Mouse (Mus musculus): Measurements from ENCODE around the gene Pnmal1. TPM values are rescaled to one million over a fixed set of nuclear protein-coding genes. Genes with fewer than 3 reads are reported as not detected.

The Pnmal1 gene
- polyA plus RNA-seq, 1 experiment from 2014 or later, result 1.5 TPM

DNA sequence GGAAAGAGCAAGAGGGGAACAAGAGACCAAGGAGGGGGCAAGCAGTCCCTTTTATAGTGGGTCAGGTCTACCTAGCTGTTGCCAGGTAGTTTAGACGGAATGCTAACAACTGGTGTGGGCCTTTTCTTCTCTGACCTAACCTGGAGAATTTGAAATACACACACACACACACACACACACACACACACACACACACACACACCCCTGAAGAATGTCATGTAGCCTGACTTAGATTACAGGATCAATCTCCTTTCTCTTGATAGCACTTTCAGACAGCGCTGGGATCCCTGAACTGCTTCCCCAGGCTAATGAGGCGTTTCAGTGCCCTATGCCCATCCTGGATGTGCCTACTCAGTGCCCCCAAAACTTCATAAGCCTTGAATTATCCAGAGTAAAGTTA is 19.1 kb downstream of the Pnmal1 start:
- Histone ChIP-seq H3K36me3 (no peaks in the 10 kb centered on the region), H3K4me1 (peaks cover 36% of the 10 kb centered on the region), H3K9me3 (replicated peaks) (no peaks in the 10 kb centered on the region), H3K4me3 (no peak overlapping the region), H3K27ac (no peak overlapping the region), H3K27me3 (ENCODE audit: low read depth, poor library complexity, severe bottlenecking) (no peaks in the 10 kb centered on the region)
- 91% methylated on average over 3 of the region's 3 CpGs for WGBS
- no peak for DNase-seq (ENCODE audit: low spot score)

DNA sequence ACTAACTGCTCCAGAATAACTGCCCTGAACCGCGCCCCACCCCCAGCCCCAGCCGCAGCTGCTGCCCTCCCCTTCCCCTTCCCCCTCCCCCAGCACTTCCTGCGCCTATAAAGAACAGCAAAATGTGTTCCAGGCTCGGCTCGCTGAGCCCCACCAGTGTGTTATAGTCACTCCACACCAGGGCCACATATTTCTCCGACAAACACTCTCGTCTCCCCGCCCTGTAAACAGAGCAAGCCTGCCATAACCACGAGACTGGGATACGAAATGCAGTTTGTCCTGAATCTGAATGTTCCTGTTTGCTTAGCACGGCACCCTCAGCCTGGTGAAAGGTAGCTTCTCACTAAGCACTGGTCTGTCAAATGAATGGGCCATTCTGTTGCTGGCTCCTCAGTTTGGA is 20.9 kb downstream of the Pnmal1 start:
- H3K4me1 ChIP-seq, result peaks cover 44% of the 10 kb centered on the region
- 0 out of 2 replicates have a peak, but pooled peaks cover 3% of the 10 kb centered on the region for H3K36me3 ChIP-seq
- peak overlapping the region; percentile 42 for H3K4me3 ChIP-seq
- WGBS, result 4% methylated on average over 12 of the region's 12 CpGs
- peak; percentile 84 for DNase-seq (ENCODE audit: low spot score)
- H3K9me3 ChIP-seq (replicated peaks), result no peaks in the 10 kb centered on the region
- no peaks in the 10 kb centered on the region for H3K27me3 ChIP-seq (ENCODE audit: low read depth, poor library complexity, severe bottlenecking)
- peak overlapping the region; percentile 91 for H3K27ac ChIP-seq

DNA sequence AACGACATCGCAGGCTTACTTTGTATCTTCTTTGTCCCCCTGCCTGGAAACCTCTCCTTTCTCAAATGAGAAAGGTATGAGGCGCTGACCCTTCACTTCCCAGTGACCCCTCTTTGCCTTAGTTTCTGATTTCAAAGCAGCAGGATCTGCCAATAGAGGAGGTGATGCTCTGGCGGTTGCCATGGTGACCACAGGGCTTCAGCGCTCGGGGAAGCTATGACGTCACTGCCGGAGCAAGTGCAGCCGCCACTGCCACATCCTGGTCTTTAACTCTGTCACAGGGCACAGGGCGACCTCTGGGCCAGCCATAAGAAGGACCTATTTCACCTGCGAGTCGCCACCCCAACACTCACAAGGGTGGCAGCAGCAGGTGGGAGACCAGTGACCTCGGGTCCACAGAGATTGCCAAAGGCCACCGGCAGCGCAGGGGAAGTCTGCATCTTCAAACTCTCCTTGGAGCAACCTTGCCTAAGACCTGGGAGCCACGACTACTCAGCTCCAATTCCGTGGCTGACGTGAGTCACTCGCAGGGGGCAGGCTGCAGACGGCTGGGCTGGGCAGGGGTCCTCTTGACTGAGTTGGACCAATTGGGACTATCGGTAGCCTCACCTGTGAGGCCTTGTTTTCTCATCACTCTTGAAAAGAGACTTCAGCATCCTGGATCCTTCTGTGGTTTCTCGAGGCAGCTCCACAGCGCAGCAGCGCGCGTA is 23.5 kb downstream of the Pnmal1 start, which contains the start of gene Gm42372:
Gene Gm42372 (plus strand): TSS at position 228 of the 710 bp plus-strand sequence.
- H3K4me3 ChIP-seq, result peak within 1 kb of the TSS; percentile 48
- H3K27me3 ChIP-seq (ENCODE audit: low read depth, poor library complexity, severe bottlenecking), result no peaks in the 10 kb centered on the region
- H3K4me1 ChIP-seq, result peaks cover 53% of the 10 kb centered on the region
- peak within 1 kb of the TSS; percentile 83 for H3K27ac ChIP-seq
- H3K36me3 ChIP-seq, result 0 out of 2 replicates have a peak, but pooled peaks cover 5% of the 10 kb centered on the region
- 21% methylated on average over 26 of the region's 26 CpGs for WGBS
- H3K9me3 ChIP-seq (replicated peaks), result no peaks in the 10 kb centered on the region
- DNase-seq (ENCODE audit: low spot score), result peak; percentile 94

DNA sequence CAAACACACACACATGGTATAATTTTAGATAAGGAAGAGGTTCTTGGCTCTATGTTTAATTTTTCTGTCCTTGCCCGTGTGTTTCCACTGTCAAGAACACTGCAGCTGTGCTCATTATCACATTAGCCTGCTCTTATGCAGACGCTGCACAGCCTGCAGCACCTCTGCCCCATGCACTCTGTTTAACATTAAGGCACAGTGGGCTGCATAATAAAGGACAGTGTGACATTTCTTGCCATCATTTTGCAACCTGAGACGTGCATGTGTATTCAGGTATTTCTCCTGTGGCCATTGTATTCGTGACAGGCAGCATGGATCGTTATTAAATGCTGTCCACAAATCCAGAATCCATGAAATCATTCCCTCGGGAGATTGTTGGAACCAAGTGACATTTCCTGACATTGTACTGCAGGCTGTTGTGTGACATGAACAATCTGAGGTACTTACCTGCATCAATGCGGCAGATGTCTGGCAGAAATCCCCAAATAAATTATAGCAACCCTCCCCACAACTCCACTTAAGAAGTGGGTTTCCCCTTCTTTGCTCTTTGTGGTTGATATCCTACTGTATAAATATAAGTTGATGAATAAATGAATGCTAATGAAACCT is 28.2 kb downstream of the Pnmal1 start:
- H3K4me1 ChIP-seq, result peaks cover 55% of the 10 kb centered on the region
- no peak for DNase-seq (ENCODE audit: low spot score)

DNA sequence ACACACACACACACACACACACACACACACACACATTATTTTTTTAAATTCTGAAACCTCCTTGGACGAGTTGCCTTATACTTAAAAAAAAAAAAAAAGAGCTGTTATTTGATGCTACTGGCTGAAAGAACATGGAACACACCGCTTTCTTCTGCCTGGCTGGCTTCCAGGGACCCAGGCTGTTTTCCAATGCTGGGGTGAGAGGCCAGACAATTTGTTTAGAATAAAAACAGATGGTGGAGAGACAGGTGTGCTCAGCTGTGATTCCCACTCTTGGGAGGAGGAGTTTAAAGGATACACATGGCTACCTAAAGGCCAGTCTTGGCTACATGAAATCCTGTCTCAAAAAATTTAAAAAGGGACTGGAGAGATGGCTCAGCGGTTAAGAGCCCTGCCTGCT is 28.9 kb downstream of the Pnmal1 start:
- Histone ChIP-seq H3K27ac (no peak overlapping the region), H3K4me1 (peaks cover 51% of the 10 kb centered on the region)
- WGBS, result 66% methylated on average over 3 of the region's 3 CpGs

More for the DNA sequence above, 28.2 kb downstream of the Pnmal1 start:
- 73% methylated on average over 7 of the region's 7 CpGs for WGBS
- 0 out of 2 replicates have a peak, but pooled peaks cover 5% of the 10 kb centered on the region for H3K36me3 ChIP-seq
- no peaks in the 10 kb centered on the region for H3K9me3 ChIP-seq (replicated peaks)
- no peak overlapping the region for H3K4me3 ChIP-seq
- H3K27me3 ChIP-seq (ENCODE audit: low read depth, poor library complexity, severe bottlenecking), result no peaks in the 10 kb centered on the region
- H3K27ac ChIP-seq, result 0 out of 2 replicates have a peak overlapping the region, but pooled peaks have one; percentile 31

DNA sequence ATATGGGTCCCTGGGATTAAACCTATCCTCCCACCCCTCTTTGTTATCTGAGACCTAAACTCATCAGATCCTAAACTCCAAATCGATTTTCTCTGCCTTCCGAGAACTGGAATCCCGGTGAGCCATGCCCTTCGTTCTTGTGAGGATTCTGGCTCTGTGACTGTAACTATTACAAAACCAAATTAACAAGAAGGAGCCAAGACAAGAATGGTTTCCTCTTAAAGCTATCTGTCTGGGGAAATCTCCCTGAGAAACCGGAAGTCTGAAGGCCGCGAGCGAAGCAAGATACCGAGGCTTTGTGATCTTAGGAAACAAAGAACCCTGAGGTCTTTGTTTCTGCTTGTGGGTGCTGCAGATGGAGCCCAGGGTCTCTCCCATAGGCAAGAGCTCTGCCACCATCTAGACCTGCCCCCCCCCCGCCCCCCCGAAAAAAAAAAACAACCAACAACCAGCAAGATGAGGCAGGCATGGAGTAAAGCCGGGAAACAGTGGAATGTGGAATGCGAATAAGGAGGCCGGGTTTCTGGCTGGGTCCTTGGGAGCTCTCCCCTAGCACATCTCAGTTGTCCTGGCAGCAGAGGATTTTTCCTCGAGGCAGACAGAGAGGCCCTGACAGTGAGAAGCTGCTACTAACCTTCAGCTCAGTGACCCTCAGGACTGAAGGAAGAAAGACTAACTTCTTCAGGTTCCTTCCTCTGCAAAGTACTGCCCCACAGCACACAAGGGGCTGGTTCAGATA is 30.7 kb downstream of the Pnmal1 start:
- no peak overlapping the region for H3K4me3 ChIP-seq
- H3K27me3 ChIP-seq (ENCODE audit: low read depth, poor library complexity, severe bottlenecking), result no peaks in the 10 kb centered on the region
- H3K36me3 ChIP-seq, result peaks cover 8% of the 10 kb centered on the region
- H3K27ac ChIP-seq, result peak overlapping the region; percentile 71; the same call in 1 of the 2 replicates
- DNase-seq (ENCODE audit: low spot score), result no peak
- WGBS, result 55% methylated on average over 15 of the region's 15 CpGs
- peaks cover 53% of the 10 kb centered on the region for H3K4me1 ChIP-seq
- H3K9me3 ChIP-seq (replicated peaks), result no peaks in the 10 kb centered on the region

More for the DNA sequence above, 28.9 kb downstream of the Pnmal1 start:
- Histone ChIP-seq H3K9me3 (replicated peaks) (no peaks in the 10 kb centered on the region), H3K36me3 (0 out of 2 replicates have a peak, but pooled peaks cover 5% of the 10 kb centered on the region), H3K4me3 (no peak overlapping the region), H3K27me3 (ENCODE audit: low read depth, poor library complexity, severe bottlenecking) (no peaks in the 10 kb centered on the region)
- DNase-seq (ENCODE audit: low spot score), result no peak

DNA sequence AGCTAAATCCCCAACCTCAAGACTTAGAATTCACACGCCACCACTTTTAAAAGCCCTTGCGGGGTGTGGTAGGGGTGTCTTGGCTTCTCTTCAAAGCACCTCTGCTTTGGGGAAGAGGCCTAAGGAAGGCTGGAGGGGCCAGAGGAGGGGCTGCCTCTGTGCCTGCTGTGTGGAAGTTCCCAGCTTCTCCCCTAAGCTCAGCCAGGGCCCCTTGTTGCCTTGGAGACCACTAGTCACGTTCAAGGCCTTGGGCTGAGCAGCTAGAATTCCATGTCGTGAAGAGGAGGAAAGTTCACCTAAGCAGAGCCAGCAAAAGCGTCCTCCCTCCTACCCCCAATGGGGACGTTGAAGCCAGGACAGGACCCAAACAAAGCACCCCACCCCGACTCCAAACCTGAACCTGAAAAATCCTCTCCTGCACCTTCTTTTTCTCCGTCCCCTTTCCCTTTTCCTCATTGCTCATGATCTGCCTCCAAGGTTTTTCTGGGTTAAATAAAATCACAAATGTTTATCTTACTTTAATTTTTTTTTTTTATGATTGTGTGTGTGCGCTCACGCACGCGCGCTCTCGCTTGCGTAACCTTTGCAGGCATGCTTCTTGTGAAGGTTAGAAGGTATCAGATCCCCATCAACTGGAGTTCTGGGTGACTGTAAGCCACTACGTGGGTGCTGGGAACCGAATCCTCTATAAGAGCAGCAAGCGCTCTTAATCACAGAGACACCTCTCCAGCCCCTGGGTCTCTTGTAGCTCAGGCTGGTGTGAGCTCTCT is 32.4 kb downstream of the Pnmal1 start:
- Histone ChIP-seq H3K4me3 (peak overlapping the region; percentile 18), H3K27ac (peak overlapping the region; percentile 87), H3K9me3 (replicated peaks) (no peaks in the 10 kb centered on the region), H3K36me3 (peaks cover 21% of the 10 kb centered on the region), H3K27me3 (ENCODE audit: low read depth, poor library complexity, severe bottlenecking) (no peaks in the 10 kb centered on the region), H3K4me1 (peaks cover 68% of the 10 kb centered on the region)
- 61% methylated on average over 18 of the region's 18 CpGs for WGBS
- peak; percentile 80 for DNase-seq (ENCODE audit: low spot score)

DNA sequence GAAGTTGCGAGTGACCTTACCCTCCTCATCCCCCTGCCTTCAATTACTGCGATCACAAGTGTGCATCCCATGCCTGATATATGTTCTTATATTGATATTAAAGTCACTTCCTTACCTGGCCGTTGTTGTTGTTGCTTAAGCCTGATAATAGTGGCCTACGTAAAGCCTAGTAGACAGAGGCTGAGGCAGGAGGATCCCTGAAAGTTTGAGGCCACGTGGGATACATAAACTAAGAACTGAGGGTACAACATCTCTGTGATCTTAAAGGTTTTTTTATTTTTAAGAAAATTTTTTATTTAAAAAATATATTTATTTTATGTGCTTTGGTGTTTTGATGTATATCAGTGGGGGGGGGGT is 33.0 kb downstream of the Pnmal1 start, which contains the start of gene Ccdc8:
Gene Ccdc8 (plus strand): TSS at position 258 of the 357 bp plus-strand sequence.
- H3K27ac ChIP-seq, result peak within 1 kb of the TSS; percentile 91
- DNase-seq (ENCODE audit: low spot score), result no peak
- H3K9me3 ChIP-seq (replicated peaks), result no peaks in the 10 kb centered on the region
- peaks cover 67% of the 10 kb centered on the region for H3K4me1 ChIP-seq
- WGBS, result 95% methylated on average over 5 of the region's 5 CpGs
- H3K27me3 ChIP-seq (ENCODE audit: low read depth, poor library complexity, severe bottlenecking), result no peaks in the 10 kb centered on the region
- peaks cover 26% of the 10 kb centered on the region for H3K36me3 ChIP-seq
- peak within 1 kb of the TSS; percentile 68 for H3K4me3 ChIP-seq

DNA sequence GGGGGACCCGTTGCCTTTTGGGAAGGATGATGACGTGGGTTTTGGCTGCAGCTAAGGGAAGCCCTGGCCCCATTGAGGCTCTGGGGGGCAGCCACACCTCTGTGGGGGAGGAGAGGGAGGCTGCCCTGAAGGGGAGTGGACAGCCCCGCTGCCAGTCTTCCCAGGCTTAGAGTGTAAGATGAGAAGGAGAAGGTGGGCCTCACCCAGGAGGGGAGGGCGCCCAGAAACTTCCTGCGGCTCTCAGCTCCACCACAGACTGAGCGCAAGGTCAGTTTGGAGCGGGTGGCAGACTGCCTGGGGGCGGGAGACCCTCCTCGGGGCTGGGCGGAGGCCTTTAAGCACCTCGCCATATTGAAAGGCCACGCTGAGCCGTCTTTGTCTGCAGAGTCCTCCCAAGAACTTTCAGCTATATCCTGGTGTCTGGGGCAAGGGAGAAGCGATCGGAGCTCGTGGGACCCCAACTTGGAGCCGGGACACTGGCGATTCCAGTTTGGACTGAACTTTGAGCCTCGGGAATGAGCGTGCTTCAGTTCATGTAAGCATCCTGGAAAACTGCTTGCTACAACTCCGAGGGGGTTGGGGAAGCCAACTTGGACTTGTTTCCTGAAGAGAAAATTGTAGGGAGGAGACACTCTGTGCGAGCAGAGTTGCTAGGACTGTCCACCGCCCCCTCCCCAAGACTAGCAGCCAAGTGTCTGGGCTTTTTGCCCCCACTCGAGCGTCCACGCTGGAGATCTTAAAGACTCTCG is 34.3 kb downstream of the Pnmal1 start:
- peaks cover 61% of the 10 kb centered on the region for H3K4me1 ChIP-seq
- WGBS, result under 1% methylated on average over 27 of the region's 27 CpGs

DNA sequence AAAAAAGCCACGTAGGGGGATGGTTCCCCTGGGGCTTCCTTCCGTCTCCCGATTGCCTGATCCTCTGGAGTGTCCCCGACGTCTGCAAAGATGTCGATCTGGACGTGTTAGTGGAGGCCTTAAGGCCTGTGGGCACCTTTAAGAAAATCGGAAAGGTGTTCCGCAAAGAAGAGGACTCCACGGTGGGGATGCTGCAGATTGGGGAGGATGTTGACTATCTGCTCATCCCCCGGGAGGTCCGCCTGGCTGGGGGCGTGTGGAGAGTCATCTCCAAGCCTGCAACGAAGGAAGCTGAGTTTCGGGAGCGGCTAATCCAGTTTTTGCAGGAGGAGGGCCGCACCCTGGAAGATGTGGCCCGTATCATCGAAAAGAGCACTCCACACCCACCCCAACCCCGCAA is 34.9 kb downstream of the Pnmal1 start:
- Histone ChIP-seq H3K27me3 (ENCODE audit: low read depth, poor library complexity, severe bottlenecking) (no peaks in the 10 kb centered on the region), H3K4me3 (peak overlapping the region; percentile 68), H3K4me1 (peaks cover 61% of the 10 kb centered on the region), H3K27ac (peak overlapping the region; percentile 91), H3K9me3 (replicated peaks) (no peaks in the 10 kb centered on the region), H3K36me3 (peaks cover 46% of the 10 kb centered on the region)
- DNase-seq (ENCODE audit: low spot score), result no peak
- WGBS, result 5% methylated on average over 20 of the region's 20 CpGs

More for the DNA sequence above, 34.3 kb downstream of the Pnmal1 start:
- no peaks in the 10 kb centered on the region for H3K27me3 ChIP-seq (ENCODE audit: low read depth, poor library complexity, severe bottlenecking)
- DNase-seq (ENCODE audit: low spot score), result peak; percentile 88
- peak overlapping the region; percentile 68 for H3K4me3 ChIP-seq
- peak overlapping the region; percentile 91 for H3K27ac ChIP-seq
- peaks cover 40% of the 10 kb centered on the region for H3K36me3 ChIP-seq
- no peaks in the 10 kb centered on the region for H3K9me3 ChIP-seq (replicated peaks)

DNA sequence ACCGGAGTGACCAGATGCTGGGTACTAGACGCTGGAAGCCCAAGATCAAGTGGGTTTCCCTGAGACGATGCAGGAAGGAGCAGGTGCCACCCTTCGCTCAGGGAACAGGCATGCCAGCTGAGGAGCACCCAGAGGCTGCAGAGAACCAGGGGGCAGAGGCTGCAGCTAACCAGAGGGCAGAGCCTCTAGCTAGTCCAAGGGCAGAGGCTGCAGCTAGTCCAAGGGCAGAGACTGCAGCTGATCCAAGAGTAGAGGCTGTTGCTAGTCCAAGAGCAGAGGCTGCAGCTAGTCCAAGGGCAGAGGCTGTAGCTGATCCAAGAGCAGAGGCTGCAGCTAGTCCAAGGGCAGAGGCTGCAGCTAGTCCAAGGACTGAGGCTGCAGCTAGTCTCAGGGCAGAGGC is 35.9 kb downstream of the Pnmal1 start:
- H3K27ac ChIP-seq, result peak overlapping the region; percentile 91; the same call in 1 of the 2 replicates
- WGBS, result 91% methylated on average over 4 of the region's 4 CpGs
- peaks cover 56% of the 10 kb centered on the region for H3K36me3 ChIP-seq
- no peaks in the 10 kb centered on the region for H3K27me3 ChIP-seq (ENCODE audit: low read depth, poor library complexity, severe bottlenecking)
- no peaks in the 10 kb centered on the region for H3K9me3 ChIP-seq (replicated peaks)
- H3K4me1 ChIP-seq, result peaks cover 56% of the 10 kb centered on the region
- no peak for DNase-seq (ENCODE audit: low spot score)
- H3K4me3 ChIP-seq, result peak overlapping the region; percentile 68

Measured in limb, embryonic 10.5 days (tissue).